Mouse (Mus musculus): ENCODE measurements around the gene Ccnd3. TPM values are rescaled to one million over a fixed set of nuclear protein-coding genes. Genes with fewer than 3 reads are reported as not detected.

Gene Ccnd3
- total and polyA plus RNA-seq, 3 experiments: 143 to 568 TPM; not detected in 1

GRCm38 (mm10) chr17:47465016-47465415 is 39.8 kb upstream of the Ccnd3 start:
- 0 out of 2 replicates have a peak, but pooled peaks have one; percentile 27 for TF ChIP-seq TAL1 (IDR thresholded peaks at IDR 0.05; ENCODE audit: low read length)
- TF ChIP-seq JUND (IDR thresholded peaks at IDR 0.05; ENCODE audit: low read depth, low read length): no peak
- H3K27ac ChIP-seq (ENCODE audit: control insufficient read depth, low read depth, low read length): no peak overlapping the region
- H3K4me3 ChIP-seq (ENCODE audit: control insufficient read depth in 1 of 2, insufficient read depth in 1 of 2, low read depth in 2 of 2, low read length in 2 of 2): no peak overlapping the region
- H3K27me3 ChIP-seq (ENCODE audit: control insufficient read depth in 1 of 2, insufficient read depth in 2 of 2, low read length in 2 of 2): peaks cover 3 to 5% of the 10 kb centered on the region in 2 experiments; a peak in 3 of 4 replicates
- H3K36me3 ChIP-seq (ENCODE audit: control insufficient read depth in 1 of 2, insufficient read depth in 2 of 2, low read length in 2 of 2): no peaks in the 10 kb centered on the region
- DNase-seq (ENCODE audit: low read depth, low spot score): peak; percentile 20
- no peaks in the 10 kb centered on the region for H3K9me3 ChIP-seq (replicated peaks; ENCODE audit: insufficient read depth, low read length)
- no peaks in the 10 kb centered on the region; a peak in 1 of 4 replicates for H3K4me1 ChIP-seq (ENCODE audit: control insufficient read depth in 1 of 2, insufficient read depth in 2 of 2, low read length in 2 of 2)
- H3K9ac ChIP-seq (ENCODE audit: control insufficient read depth, low read depth, low read length, poor library complexity, severe bottlenecking): no peak overlapping the region
- H3K79me2 ChIP-seq (ENCODE audit: control insufficient read depth, insufficient read depth, low read length, poor library complexity): no peaks in the 10 kb centered on the region

- Histone ChIP-seq H3K9me3 (replicated peaks; ENCODE audit: insufficient read depth, low read length) (no peaks in the 10 kb centered on the region), H3K36me3 (ENCODE audit: control insufficient read depth in 1 of 2, insufficient read depth in 2 of 2, low read length in 2 of 2) (no peaks in the 10 kb centered on the region), H3K9ac (ENCODE audit: control insufficient read depth, low read depth, low read length, poor library complexity, severe bottlenecking) (no peak overlapping the region), H3K27ac (ENCODE audit: control insufficient read depth, low read depth, low read length) (no peak overlapping the region), H3K4me3 (ENCODE audit: control insufficient read depth in 1 of 2, insufficient read depth in 1 of 2, low read depth in 2 of 2, low read length in 2 of 2) (no peak overlapping the region), H3K4me1 (ENCODE audit: control insufficient read depth in 1 of 2, insufficient read depth in 2 of 2, low read length in 2 of 2) (no peaks in the 10 kb centered on the region; a peak in 1 of 4 replicates), H3K27me3 (ENCODE audit: control insufficient read depth in 1 of 2, insufficient read depth in 2 of 2, low read length in 2 of 2) (peaks cover 3 to 5% of the 10 kb centered on the region in 2 experiments; a peak in 3 of 4 replicates), H3K79me2 (ENCODE audit: control insufficient read depth, insufficient read depth, low read length, poor library complexity) (no peaks in the 10 kb centered on the region)
- no peak for DNase-seq (ENCODE audit: low read depth, low spot score)
- TF ChIP-seq ETS1 (IDR thresholded peaks at IDR 0.05; ENCODE audit: low read depth, low read length) (no peak), MYB (IDR thresholded peaks at IDR 0.05; ENCODE audit: low read depth, low read length) (no peak), BHLHE40 (IDR thresholded peaks at IDR 0.05; ENCODE audit: borderline replicate concordance, low read depth, low read length) (no peak), MEF2A (IDR thresholded peaks at IDR 0.05; ENCODE audit: extremely low read depth, insufficient replicate concordance, low read depth, low read length, poor library complexity, severe bottlenecking) (no peak), CHD2 (IDR thresholded peaks at IDR 0.05; ENCODE audit: low read length) (no peak), SIN3A (IDR thresholded peaks at IDR 0.05; ENCODE audit: low read length) (no peak), CHD1 (IDR thresholded peaks at IDR 0.05; ENCODE audit: low read depth, low read length) (no peak)
These were observed 38.6 kb upstream of the Ccnd3 start for GRCm38 (mm10) chr17:47466284-47466683.

- Histone ChIP-seq H3K4me3 (ENCODE audit: control insufficient read depth in 1 of 2, insufficient read depth in 1 of 2, low read depth in 2 of 2, low read length in 2 of 2) (no peak overlapping the region), H3K79me2 (ENCODE audit: control insufficient read depth, insufficient read depth, low read length, poor library complexity) (no peaks in the 10 kb centered on the region), H3K36me3 (ENCODE audit: control insufficient read depth in 1 of 2, insufficient read depth in 2 of 2, low read length in 2 of 2) (no peaks in the 10 kb centered on the region), H3K9me3 (replicated peaks; ENCODE audit: insufficient read depth, low read length) (no peaks in the 10 kb centered on the region), H3K27ac (ENCODE audit: control insufficient read depth, low read depth, low read length) (no peak overlapping the region), H3K9ac (ENCODE audit: control insufficient read depth, low read depth, low read length, poor library complexity, severe bottlenecking) (no peak overlapping the region), H3K27me3 (ENCODE audit: control insufficient read depth in 1 of 2, insufficient read depth in 2 of 2, low read length in 2 of 2) (peaks cover 3 to 5% of the 10 kb centered on the region in 2 experiments; a peak in 3 of 4 replicates), H3K4me1 (ENCODE audit: control insufficient read depth in 1 of 2, insufficient read depth in 2 of 2, low read length in 2 of 2) (no peaks in the 10 kb centered on the region; a peak in 1 of 4 replicates)
- TF ChIP-seq RAD21 (IDR thresholded peaks at IDR 0.05; ENCODE audit: low read depth, low read length) (no peak), E2F4 (IDR thresholded peaks at IDR 0.05; ENCODE audit: borderline replicate concordance, low read depth, low read length) (no peak), POLR2AphosphoS5 (IDR thresholded peaks at IDR 0.05; ENCODE audit: borderline replicate concordance, low read depth, low read length) (no peak), SIN3A (IDR thresholded peaks at IDR 0.05; ENCODE audit: low read length) (no peak), CHD1 (IDR thresholded peaks at IDR 0.05; ENCODE audit: low read depth, low read length) (no peak), SMC3 (IDR thresholded peaks at IDR 0.05; ENCODE audit: low read depth, low read length) (no peak), KAT2A (conservative IDR thresholded peaks at IDR 0.05; ENCODE audit: low read depth, low read length) (no peak), MYC (IDR thresholded peaks at IDR 0.05; ENCODE audit: low read depth, low read length) (no peak), ETS1 (IDR thresholded peaks at IDR 0.05; ENCODE audit: low read depth, low read length) (no peak), TBP (IDR thresholded peaks at IDR 0.05; ENCODE audit: low read depth, low read length) (no peak), ZMIZ1 (IDR thresholded peaks at IDR 0.05; ENCODE audit: low read depth, low read length) (no peak), POLR2A (IDR thresholded peaks at IDR 0.05; ENCODE audit: control insufficient read depth in 1 of 2, insufficient read depth in 1 of 2, low read depth in 1 of 2, low read length in 2 of 2, poor library complexity in 1 of 2) (no peak), MAX (IDR thresholded peaks at IDR 0.05; ENCODE audit: low read length) (no peak), USF1 (IDR thresholded peaks at IDR 0.05; ENCODE audit: low read depth, low read length) (no peak), UBTF (IDR thresholded peaks at IDR 0.05; ENCODE audit: borderline replicate concordance, insufficient read depth, low read depth, low read length) (no peak)
- no peak for DNase-seq (ENCODE audit: low read depth, low spot score)
These were observed 37.2 kb upstream of the Ccnd3 start for GRCm38 (mm10) chr17:47467659-47468058.

All from MEL (cell line).